Comparison of ENCODE assay signal across 12 mouse cellular contexts in genomic region chr11:35639428-35639827, GRCm38 (mm10).
DNase-seq lines count a peak whose midpoint lies in the region; ATAC-seq lines count a peak whose summit lies in the region.
"Had no signal": no experiment of that assay in that cellular context is flagged by ENCODE, and none has a peak within 500 bp of the region (broad histone marks: within the 10 kb centered on the region; RNA-seq: fewer than 3 reads in every experiment).

No protein-coding gene starts in this region.

- no peaks in the 10 kb centered on the region for H3K36me3 ChIP-seq in kidney, embryonic 15.5 days
- no peaks in the 10 kb centered on the region; the same call in 1 of the 2 replicates for H3K36me3 ChIP-seq in hindbrain, embryonic 13.5 days
- no peaks in the 10 kb centered on the region for H3K36me3 ChIP-seq in neural tube, embryonic 12.5 days
- H3K36me3 ChIP-seq in intestine, embryonic 16.5 days (ENCODE audit: control insufficient read depth, insufficient read depth, low read length), result no peaks in the 10 kb centered on the region
- H3K36me3 ChIP-seq: lung, embryonic 15.5 days had no signal

- peaks cover 19% of the 10 kb centered on the region for H3K4me1 ChIP-seq in kidney, embryonic 15.5 days
- peaks cover 21% of the 10 kb centered on the region for H3K4me1 ChIP-seq in hindbrain, embryonic 13.5 days (replicated peaks)
- H3K4me1 ChIP-seq in neural tube, embryonic 12.5 days, result peaks cover 10% of the 10 kb centered on the region
- no peaks in the 10 kb centered on the region for H3K4me1 ChIP-seq in intestine, embryonic 16.5 days (ENCODE audit: control insufficient read depth, insufficient read depth, low read length)
- H3K4me1 ChIP-seq: lung, embryonic 15.5 days had no signal

- no peaks in the 10 kb centered on the region for H3K9me3 ChIP-seq in kidney, embryonic 15.5 days (replicated peaks)
- no peaks in the 10 kb centered on the region for H3K9me3 ChIP-seq in hindbrain, embryonic 13.5 days
- no peaks in the 10 kb centered on the region for H3K9me3 ChIP-seq in neural tube, embryonic 12.5 days
- H3K9me3 ChIP-seq in intestine, embryonic 16.5 days (ENCODE audit: control insufficient read depth, low read length), result no peaks in the 10 kb centered on the region
- H3K9me3 ChIP-seq: lung, embryonic 15.5 days had no signal

- peaks cover 4% of the 10 kb centered on the region; the same call in 1 of the 2 replicates for H3K27me3 ChIP-seq in kidney, embryonic 15.5 days
- peaks cover 4% of the 10 kb centered on the region; the same call in 1 of the 2 replicates for H3K27me3 ChIP-seq in hindbrain, embryonic 13.5 days
- H3K27me3 ChIP-seq in neural tube, embryonic 12.5 days (replicated peaks), result no peaks in the 10 kb centered on the region
- no peaks in the 10 kb centered on the region for H3K27me3 ChIP-seq in intestine, embryonic 16.5 days (replicated peaks; ENCODE audit: control insufficient read depth, insufficient read depth, low read length)
- H3K27me3 ChIP-seq: lung, embryonic 15.5 days had no signal

- H3K9ac ChIP-seq in kidney, embryonic 15.5 days, result no peak overlapping the region
- peak overlapping the region; percentile 35; the same call in 1 of the 2 replicates for H3K9ac ChIP-seq in hindbrain, embryonic 13.5 days
- 0 out of 2 replicates have a peak overlapping the region, but pooled peaks have one; percentile 17 for H3K9ac ChIP-seq in neural tube, embryonic 12.5 days
- H3K9ac ChIP-seq in intestine, embryonic 16.5 days (ENCODE audit: low read depth, low read length), result no peak overlapping the region
- H3K9ac ChIP-seq: lung, embryonic 15.5 days had no signal

- 14% methylated on average over 11 of the region's 11 CpGs for WGBS in kidney, embryonic 15.5 days
- WGBS in hindbrain, embryonic 13.5 days, result 25% methylated on average over 11 of the region's 11 CpGs
- WGBS in neural tube, embryonic 12.5 days, result 26% methylated on average over 11 of the region's 11 CpGs
- 38% methylated on average over 11 of the region's 11 CpGs for WGBS in intestine, embryonic 16.5 days

- H3K4me2 ChIP-seq in kidney, embryonic 15.5 days, result peak overlapping the region; percentile 6; the same call in 1 of the 2 replicates
- H3K4me2 ChIP-seq in hindbrain, embryonic 13.5 days, result peak overlapping the region; percentile 29; the same call in 1 of the 2 replicates
- peak overlapping the region; percentile 24; the same call in 1 of the 2 replicates for H3K4me2 ChIP-seq in neural tube, embryonic 12.5 days (replicated peaks)
- no peak overlapping the region for H3K4me2 ChIP-seq in intestine, embryonic 16.5 days (ENCODE audit: low read depth, low read length)
- H3K4me2 ChIP-seq: lung, embryonic 15.5 days had no signal

- peak overlapping the region; percentile 55; the same call in 1 of the 2 replicates for H3K27ac ChIP-seq in kidney, embryonic 15.5 days
- H3K27ac ChIP-seq in hindbrain, embryonic 13.5 days, result peak overlapping the region; percentile 10; the same call in 1 of the 2 replicates
- H3K27ac ChIP-seq in neural tube, embryonic 12.5 days, result no peak overlapping the region
- no peak overlapping the region for H3K27ac ChIP-seq in intestine, embryonic 16.5 days (ENCODE audit: low read length)
- H3K27ac ChIP-seq: lung, embryonic 15.5 days had no signal

- no peak overlapping the region for H3K4me3 ChIP-seq in kidney, embryonic 15.5 days (replicated peaks)
- no peak overlapping the region for H3K4me3 ChIP-seq in hindbrain, embryonic 13.5 days
- no peak overlapping the region for H3K4me3 ChIP-seq in neural tube, embryonic 12.5 days
- H3K4me3 ChIP-seq in intestine, embryonic 16.5 days (ENCODE audit: low read length), result no peak overlapping the region
- H3K4me3 ChIP-seq: lung, embryonic 15.5 days had no signal

- no peak for DNase-seq in kidney, adult 18-20 months
- peak; percentile 49 for DNase-seq in ZHBTc4 (ENCODE audit: low read depth, low spot score)
- no peak for DNase-seq in thymus, adult 18-20 months
- DNase-seq in ovary, postnatal 10 days (ENCODE audit: low spot score), result no peak
- DNase-seq: right cerebral cortex, postnatal 4 days; thymus, adult 2 months had no signal

- peak; percentile 60 for ATAC-seq in kidney, embryonic 15.5 days (replicated peaks; ENCODE audit: low FRiP score)
- no peak for ATAC-seq in hindbrain, embryonic 13.5 days (ENCODE audit: low FRiP score)
- ATAC-seq in neural tube, embryonic 12.5 days (ENCODE audit: low FRiP score, low read depth), result 0 out of 2 replicates have a peak, but pooled peaks have one; percentile 29
- ATAC-seq in intestine, embryonic 16.5 days, result no peak
- ATAC-seq: intestine, postnatal 0 days had no signal

Comparison
In these comparisons a context has a peak if more than half of its experiments do, and no peak if none do; other contexts are left out.
1. ATAC-seq: peak in kidney, embryonic 15.5 days (single experiment) and neural tube, embryonic 12.5 days (single experiment); none in hindbrain, embryonic 13.5 days (single experiment) and intestine, embryonic 16.5 days (single experiment).
2. H3K27ac ChIP-seq: peak in kidney, embryonic 15.5 days (single experiment) and hindbrain, embryonic 13.5 days (single experiment); none in neural tube, embryonic 12.5 days (single experiment) and intestine, embryonic 16.5 days (single experiment).
3. H3K9ac ChIP-seq: peak in hindbrain, embryonic 13.5 days (single experiment) and neural tube, embryonic 12.5 days (single experiment); none in kidney, embryonic 15.5 days (single experiment) and intestine, embryonic 16.5 days (single experiment).